Mouse (Mus musculus) telencephalon, adult 2 months (tissue): ENCODE measurements around the gene Zkscan7.
A peak's percentile ranks its signal among the peaks of the same experiment; 100 is the strongest.
"Not testable (repeated sequence)": the region's sequence is repeated elsewhere in the genome, so short reads cannot be mapped to it uniquely, and the experiment has no call there.

Experiments
- DNase-seq: peaks from one replicate; pipeline ENCODE4 v3.0.0-alpha.2; 2011; ENCODE audit warnings: low read depth, low spot score

Gene Zkscan7

GRCm38 (mm10) chr9:122885385-122885784, at the start of gene Zkscan7:
TSS of gene Zkscan7 (plus strand) at chr9:122885685.
- DNase-seq, result no peak

DNA sequence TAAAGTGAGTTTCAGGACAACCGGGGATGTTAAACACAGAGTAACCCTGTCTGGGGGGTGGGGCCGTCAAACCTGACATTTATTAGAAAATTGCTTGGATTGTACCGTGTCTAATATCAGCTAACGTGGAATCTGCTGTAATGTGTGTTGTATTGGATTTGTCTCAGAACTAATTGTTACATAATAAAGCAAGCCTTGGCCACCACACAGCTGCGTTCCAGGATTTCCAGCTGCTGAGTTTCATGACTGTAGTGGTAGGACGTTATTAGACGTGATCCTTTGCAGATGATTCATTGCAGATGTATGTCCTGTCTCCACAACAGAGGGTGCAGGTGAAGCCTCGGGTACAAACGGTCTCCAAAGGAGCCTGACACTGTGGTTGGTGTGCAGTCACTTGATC, 49.4 kb upstream of the Zkscan7 start:
- DNase-seq, result no peak

DNA sequence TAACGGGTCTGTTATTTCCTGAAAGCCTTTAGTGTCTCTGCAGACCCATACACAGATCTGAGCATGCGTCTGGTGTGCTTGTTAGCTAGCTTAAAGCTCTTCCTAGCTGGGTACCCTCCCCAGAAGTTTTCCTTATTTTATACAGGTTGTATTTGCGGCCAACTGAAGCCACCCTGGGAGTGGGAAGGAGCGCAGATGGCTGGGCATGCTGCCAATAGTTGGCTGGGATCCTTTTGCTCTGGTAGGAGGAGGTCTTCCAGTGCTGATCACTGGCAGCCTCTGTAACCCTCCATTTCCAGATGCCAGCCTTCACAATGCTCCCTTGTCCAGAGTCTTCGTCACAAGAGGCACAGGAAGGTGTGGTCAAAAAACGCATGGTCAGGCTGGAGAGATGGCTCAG, 48.7 kb upstream of the Zkscan7 start:
- peak; percentile 60 for DNase-seq

GRCm38 (mm10) chr9:122837216-122837615, 48.3 kb upstream of the Zkscan7 start:
- DNase-seq, result no peak

DNA sequence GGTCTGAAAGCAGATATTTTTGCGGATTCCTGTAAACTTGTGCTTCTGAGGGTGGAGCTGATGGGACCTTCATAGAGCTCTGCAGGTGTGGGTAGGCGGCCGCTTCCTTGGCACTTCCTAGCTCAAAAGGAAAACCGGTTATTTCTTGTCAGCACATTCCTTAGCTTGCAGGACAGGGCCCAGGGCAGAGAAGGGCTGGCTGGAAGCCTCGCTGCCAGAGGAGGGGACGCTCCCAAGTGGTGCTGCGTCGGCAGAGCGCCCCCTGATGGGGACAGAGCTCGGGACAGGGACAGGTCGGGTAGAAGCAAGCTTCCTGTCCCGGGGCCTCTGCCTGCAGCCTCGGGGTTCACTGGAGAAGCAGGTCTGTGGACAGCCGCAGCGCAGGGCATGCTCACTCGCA, 47.8 kb upstream of the Zkscan7 start:
- DNase-seq, result no peak

- DNase-seq, result no peak
These were observed 41.7 kb upstream of the Zkscan7 start, which contains the start of gene Gm35549 for GRCm38 (mm10) chr9:122843760-122844159. TSS of gene Gm35549 (minus strand) at chr9:122844035.

DNA sequence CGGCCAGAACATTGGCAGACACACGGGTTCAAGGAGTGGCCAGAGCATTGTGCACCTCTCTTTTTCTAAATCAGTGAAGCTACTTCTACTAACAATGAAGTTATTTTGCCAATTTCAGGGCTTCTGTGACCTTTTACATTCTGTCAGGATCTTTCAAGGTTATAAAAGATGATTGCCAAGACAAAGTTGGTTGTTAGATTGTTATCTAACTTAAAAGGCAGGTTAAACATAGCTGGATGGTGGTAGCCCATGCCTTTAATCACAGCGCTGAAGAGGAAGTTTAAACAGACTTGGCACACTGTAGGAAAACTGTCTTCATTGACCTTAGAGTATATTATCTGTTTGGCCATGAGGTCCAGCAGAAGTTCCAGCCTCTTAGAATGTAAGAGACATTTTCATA, 39.9 kb upstream of the Zkscan7 start:
- DNase-seq, result no peak

- peak; percentile 58 for DNase-seq
These were observed 39.3 kb upstream of the Zkscan7 start for GRCm38 (mm10) chr9:122846156-122846555.

- DNase-seq, result not testable (repeated sequence)
These were observed 37.6 kb upstream of the Zkscan7 start for GRCm38 (mm10) chr9:122847811-122848311.

- DNase-seq, result no peak
These were observed 31.0 kb upstream of the Zkscan7 start for GRCm38 (mm10) chr9:122854526-122854925.

DNA sequence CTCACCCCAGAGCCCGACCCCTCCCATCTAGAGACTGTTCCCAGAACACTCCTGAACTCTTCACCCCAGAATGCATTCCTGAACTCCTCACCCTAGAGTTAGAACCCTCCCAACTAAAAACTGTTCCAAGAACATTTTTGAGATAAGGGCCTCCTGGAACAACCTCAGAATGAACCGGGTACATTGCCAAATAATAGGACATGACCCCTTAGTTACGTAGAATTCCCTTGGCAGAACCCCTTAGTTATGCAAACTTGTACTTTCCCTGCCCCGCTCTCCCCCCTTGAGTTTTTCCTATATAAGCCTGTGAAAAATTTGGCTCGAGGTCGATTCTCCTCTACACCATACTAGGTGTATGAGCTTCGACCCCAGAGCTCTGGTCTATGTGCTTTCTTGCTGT, 30.3 kb upstream of the Zkscan7 start:
- DNase-seq, result not testable (repeated sequence)

GRCm38 (mm10) chr9:122855617-122856016, 29.9 kb upstream of the Zkscan7 start:
- DNase-seq, result no peak

DNA sequence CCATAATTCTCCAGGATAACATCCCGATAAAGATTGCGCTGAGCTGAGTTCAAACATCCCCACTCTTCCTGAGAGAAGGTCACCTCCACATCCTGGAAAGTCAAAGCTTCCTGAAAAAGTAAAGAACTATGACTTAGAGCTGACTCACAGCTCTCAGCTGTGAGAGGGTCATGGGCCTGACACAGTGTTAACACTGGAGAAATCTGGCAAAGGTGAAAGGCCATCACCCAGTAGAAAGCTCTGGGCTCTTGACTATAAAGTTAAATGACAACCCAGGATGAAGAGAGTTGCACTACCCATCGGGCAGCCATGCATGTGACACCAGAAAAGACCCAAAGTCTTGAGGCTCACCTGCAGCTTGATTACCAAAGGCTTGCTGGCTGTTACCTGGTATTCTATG, 28.8 kb upstream of the Zkscan7 start:
- DNase-seq, result no peak

DNA sequence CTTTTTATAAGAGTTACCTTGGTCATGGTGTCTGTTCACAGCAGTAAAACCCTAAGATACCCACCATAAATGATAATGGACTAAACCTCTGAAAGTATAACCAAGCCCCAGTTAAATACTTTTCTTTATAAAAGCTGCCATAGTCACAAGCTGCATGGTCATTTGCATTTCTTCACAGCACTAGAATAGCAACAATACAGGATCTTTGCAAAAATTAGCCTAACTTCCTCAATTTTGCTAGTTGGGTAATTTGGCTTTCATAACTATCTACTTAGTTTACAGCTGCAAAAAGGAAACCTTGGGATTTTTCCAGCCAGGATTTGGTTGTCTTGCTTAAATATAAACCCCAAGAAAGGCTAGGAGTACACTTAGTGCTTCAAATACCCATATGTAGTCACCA, 24.7 kb upstream of the Zkscan7 start:
- no peak for DNase-seq

GRCm38 (mm10) chr9:122863731-122864130, 21.8 kb upstream of the Zkscan7 start:
- DNase-seq, result no peak

DNA sequence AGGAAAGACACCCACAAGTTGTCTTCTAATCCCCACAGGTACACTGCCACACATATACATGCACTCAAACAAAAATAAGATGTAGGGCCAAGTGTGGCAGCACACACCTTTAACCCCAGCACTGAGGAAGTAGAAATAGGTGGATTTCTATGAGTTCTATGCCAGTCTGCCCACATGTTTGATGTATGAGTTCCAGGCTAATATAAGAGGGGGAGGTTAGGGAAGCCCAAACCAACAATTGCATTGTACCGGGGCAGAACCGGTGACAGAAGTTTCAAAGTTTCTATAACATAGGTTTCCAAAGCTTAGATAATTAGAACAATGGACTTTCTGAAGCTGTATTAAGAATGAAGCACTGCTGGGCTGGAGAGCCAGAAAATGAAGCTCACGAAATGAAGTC, 20.6 kb upstream of the Zkscan7 start:
- no peak for DNase-seq

GRCm38 (mm10) chr9:122865697-122866166, 19.8 kb upstream of the Zkscan7 start, which contains the start of gene Zfp445:
TSS of gene Zfp445 (minus strand) at chr9:122866006.
- peak; percentile 84 for DNase-seq

DNA sequence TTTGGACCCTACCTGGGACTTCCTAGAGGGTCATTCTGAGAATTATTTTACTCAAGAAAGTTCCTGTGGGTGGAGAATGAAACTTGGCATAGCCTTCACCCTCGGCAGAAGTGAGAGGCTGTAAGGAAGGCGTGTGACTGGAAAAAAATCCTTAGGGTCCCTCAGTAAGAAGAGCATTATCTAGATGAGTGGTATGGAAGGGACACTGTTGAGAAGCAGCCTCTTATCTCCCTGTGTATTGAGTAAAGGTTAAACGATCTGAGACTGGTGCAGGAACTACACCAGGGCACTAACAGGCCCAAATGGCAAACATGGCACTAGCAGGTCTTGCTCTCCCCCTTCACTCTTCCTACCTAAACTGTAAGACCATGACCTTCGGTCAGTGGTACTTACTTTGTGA, 19.3 kb upstream of the Zkscan7 start:
- no peak for DNase-seq

DNA sequence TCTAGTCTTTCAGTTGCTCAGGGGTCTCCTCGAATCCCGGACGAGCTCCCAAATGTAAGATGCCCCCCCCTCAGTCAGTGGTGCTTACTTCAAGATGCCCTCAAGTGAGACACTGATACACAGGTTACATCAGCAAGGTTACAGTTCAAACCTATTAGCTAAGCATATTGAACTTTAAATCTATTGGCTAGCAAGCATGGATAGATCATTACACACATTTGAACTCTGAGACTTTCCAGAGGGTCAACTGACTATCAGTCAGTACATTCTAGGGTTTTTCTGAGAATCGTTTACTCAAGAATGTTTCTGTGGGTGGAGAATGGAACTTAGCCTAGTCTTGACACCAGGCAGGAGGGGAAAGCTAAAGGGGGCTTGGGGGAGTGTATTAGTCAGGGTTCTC, 12.9 kb upstream of the Zkscan7 start:
- no peak for DNase-seq

DNA sequence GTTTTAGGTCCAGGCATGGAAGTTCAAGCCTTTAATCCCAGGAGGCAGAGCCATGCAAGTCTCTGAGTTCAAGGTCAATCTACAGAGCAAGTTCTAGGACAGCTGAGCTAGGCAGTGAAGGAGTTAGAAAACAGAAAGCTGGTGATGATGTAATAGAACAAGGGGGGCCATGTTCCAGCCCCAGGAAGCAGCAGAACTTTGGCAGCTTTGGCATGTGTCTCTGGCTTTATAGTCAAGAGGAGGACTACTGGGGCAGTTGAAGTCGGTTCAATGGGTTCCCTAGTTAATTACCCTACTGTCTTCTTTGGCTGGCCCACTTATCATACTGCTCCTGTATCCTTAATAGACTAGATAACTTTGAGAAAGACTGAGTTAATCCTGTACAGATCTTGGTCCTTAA, 10.8 kb upstream of the Zkscan7 start:
- no peak for DNase-seq

- no peak for DNase-seq
These were observed 10.3 kb upstream of the Zkscan7 start for GRCm38 (mm10) chr9:122875145-122875544.

- peak; percentile 72 for DNase-seq
These were observed 1.1 kb downstream of the Zkscan7 start for GRCm38 (mm10) chr9:122886372-122887179.

GRCm38 (mm10) chr9:122901047-122901446, 15.6 kb downstream of the Zkscan7 start:
- DNase-seq, result no peak
